Mouse (Mus musculus) neural tube, embryonic 14.5 days (tissue): ENCODE results near the gene Dennd2a. TPM values are rescaled to one million over a fixed set of nuclear protein-coding genes. Genes with fewer than 3 reads are reported as not detected.

ENCODE experiments used
- ATAC-seq: fragments of 200-750 bp; cut with Nextera tagmentation; 2 replicates; pipeline ENCODE4 v1.8.0; 2017; ENCODE audit warnings: low read depth, mild to moderate bottlenecking, moderate TSS enrichment, moderate library complexity
- H3K27ac ChIP-seq: fragments of 300-500 bp; sonication (generic); 2 replicates; pipeline ENCODE4 v1.5.1; 2014; ENCODE audit warnings: low read depth, mild to moderate bottlenecking, control low read depth, low read length, moderate library complexity, mixed read lengths
- H3K27me3 ChIP-seq: fragments of 300-500 bp; sonication (generic); 2 replicates; pipeline ENCODE4 v1.6.1; 2014; ENCODE audit warnings: low read length; ENCODE audit not compliant: control insufficient read depth, insufficient read depth
- H3K36me3 ChIP-seq: fragments of 300-500 bp; sonication (generic); 2 replicates; pipeline ENCODE4 v1.6.1; 2014; ENCODE audit warnings: low read length, mixed read lengths; ENCODE audit not compliant: control insufficient read depth, insufficient read depth
- H3K4me1 ChIP-seq: fragments of 300-500 bp; sonication (generic); 2 replicates; pipeline ENCODE4 v1.6.1; 2014; ENCODE audit warnings: low read length; ENCODE audit not compliant: control insufficient read depth, insufficient read depth
- H3K4me2 ChIP-seq: fragments of 300-500 bp; sonication (generic); 2 replicates; pipeline ENCODE4 v1.6.1; 2014; ENCODE audit warnings: mild to moderate bottlenecking, low read depth, low read length, control low read depth
- H3K4me3 ChIP-seq: fragments of 300-500 bp; sonication (generic); 2 replicates; pipeline ENCODE4 v1.5.1; 2014; ENCODE audit warnings: low read depth, low read length, control low read depth, mixed read lengths
- H3K9ac ChIP-seq: fragments of 300-500 bp; sonication (generic); replicated peaks from 2 replicates; pipeline ENCODE4 v1.6.1; 2014; ENCODE audit warnings: low read depth, mild to moderate bottlenecking, control low read depth, low read length, mixed read lengths
- H3K9me3 ChIP-seq: fragments of 300-500 bp; sonication (generic); 2 replicates; pipeline ENCODE4 v1.6.1; 2016; ENCODE audit warnings: low read length; ENCODE audit not compliant: control insufficient read depth
- WGBS: fragments of 180-500 bp; shearing (Covaris S2); extraction: QIAGEN DNeasy Blood & Tissue Kit; methylation state at CpG from one replicate; pipeline ENCODE4 v1.1.7; 2014; 5-methylcytosine and 5-hydroxymethylcytosine counted together
- polyA plus RNA-seq: library from polyadenylated mRNA; unstranded; fragments of >200 nt; fragmentation: Nextera tagmentation; extraction: Ambion mirVana; gene quantifications from 2 replicates; pipeline ENCODE4 v1.2.1, GENCODE M21; 2014

The Dennd2a gene
- 20.1 and 24.5 TPM in 2 replicates for polyA plus RNA-seq

DNA sequence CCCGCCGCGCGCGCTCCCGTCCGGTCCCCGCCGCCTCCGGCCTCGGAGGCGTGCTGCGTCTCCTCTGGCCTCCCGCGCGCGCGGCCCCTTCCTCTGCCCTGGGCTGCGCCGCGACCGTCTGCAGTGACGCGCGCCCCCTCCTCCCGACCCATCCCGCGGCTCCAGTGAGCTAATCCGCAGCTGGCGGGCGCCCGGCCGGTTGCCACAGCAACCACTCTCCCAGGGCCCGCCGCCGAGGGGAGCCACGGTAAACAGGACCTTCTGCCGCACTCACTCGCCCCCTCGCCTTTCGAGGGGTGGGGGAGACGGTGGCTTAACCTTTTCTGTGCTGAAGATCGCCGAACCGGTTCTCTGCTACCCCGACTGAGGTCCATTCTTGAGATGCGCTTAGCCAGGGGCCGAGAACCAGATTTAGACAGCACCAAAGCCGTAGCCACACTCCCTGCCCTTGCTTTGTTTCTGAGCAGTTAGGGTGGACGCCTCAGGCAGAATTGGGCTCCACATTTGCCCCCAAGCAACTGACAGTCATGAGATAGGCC is at the start of gene Dennd2a:
Gene Dennd2a (minus strand): TSS at position 145 of the 539 bp plus-strand sequence.
- under 1% methylated on average over 50 of the region's 50 CpGs for WGBS
- Histone ChIP-seq H3K4me1 (peaks cover 22% of the 10 kb centered on the region), H3K4me3 (peak within 1 kb of the TSS; percentile 73), H3K27me3 (no peaks in the 10 kb centered on the region), H3K4me2 (peak within 1 kb of the TSS; percentile 40), H3K27ac (peak within 1 kb of the TSS; percentile 91), H3K9ac (peak within 1 kb of the TSS; percentile 92), H3K36me3 (no peaks in the 10 kb centered on the region), H3K9me3 (no peaks in the 10 kb centered on the region)
- peak; percentile 96 for ATAC-seq

DNA sequence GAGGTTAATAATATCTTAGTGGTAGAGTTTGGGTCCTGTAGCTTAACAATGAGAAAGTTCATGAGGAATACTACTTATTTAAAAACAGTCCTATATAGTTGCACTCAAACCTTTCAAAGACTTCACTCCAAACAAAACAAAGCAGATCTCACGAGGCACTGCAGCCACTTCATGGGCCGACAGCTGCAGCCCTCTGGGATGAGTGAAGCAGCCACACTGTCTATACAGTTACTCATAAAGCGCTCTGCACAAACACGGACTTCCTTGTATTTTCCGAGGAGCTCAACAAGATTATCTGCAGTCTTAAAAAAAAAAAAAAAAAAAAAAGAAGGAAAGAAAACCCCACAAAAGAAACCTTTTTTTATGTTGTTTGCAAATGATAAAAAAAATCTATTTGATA is 49.7 kb upstream of the Dennd2a start:
- Histone ChIP-seq H3K27me3 (no peaks in the 10 kb centered on the region), H3K27ac (no peak overlapping the region), H3K36me3 (peaks cover 12% of the 10 kb centered on the region), H3K9ac (no peak overlapping the region), H3K9me3 (no peaks in the 10 kb centered on the region), H3K4me1 (no peaks in the 10 kb centered on the region), H3K4me3 (no peak overlapping the region), H3K4me2 (no peak overlapping the region)
- 73% methylated on average over 5 of the region's 5 CpGs for WGBS
- no peak for ATAC-seq

DNA sequence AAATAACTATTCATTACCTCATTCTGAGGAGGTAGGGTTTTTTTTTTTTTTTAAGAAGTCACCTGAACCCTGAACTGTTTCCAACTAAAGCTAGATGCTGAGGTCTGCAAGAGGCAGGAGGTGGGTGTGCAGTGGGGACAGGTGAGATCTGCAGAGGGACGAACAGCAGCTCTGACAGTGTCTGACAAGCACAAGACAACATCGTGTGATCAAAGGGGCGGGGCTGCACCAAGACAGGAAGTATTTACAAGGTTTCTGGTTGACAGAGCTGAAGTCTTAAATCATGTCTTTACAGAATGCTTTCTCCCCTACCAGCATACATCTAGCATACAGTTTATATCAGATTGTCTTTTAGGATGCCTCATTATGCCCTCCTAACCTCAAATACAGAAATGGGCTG is 49.2 kb upstream of the Dennd2a start:
- H3K36me3 ChIP-seq, result peaks cover 12% of the 10 kb centered on the region
- no peaks in the 10 kb centered on the region for H3K9me3 ChIP-seq
- no peak overlapping the region for H3K4me3 ChIP-seq
- ATAC-seq, result no peak
- no peak overlapping the region for H3K4me2 ChIP-seq
- H3K4me1 ChIP-seq, result no peaks in the 10 kb centered on the region
- no peak overlapping the region for H3K27ac ChIP-seq
- no peaks in the 10 kb centered on the region for H3K27me3 ChIP-seq
- 81% methylated on average over 3 of the region's 3 CpGs for WGBS
- H3K9ac ChIP-seq, result no peak overlapping the region

DNA sequence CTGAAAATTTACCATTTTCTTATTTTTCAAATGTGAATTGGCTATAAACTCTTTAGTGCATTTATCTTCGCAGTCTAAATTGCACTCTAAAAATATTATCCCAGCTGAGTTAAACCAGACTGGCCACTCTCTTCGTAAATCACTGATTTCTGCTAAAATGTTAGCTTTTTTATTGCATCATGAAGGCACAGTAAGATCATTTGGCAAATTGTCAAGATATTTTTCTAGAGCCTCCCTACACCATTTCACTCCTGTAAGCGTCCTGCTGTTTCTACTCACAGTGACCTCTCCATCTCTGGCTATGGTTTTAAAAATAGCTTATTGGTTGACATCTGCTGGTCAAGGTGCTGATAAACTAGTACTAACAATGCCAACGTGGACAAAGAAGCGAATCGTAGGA is 48.4 kb upstream of the Dennd2a start:
- no peak overlapping the region for H3K27ac ChIP-seq
- H3K9me3 ChIP-seq, result no peaks in the 10 kb centered on the region
- H3K4me3 ChIP-seq, result no peak overlapping the region
- 87% methylated on average over 6 of the region's 6 CpGs for WGBS
- H3K36me3 ChIP-seq, result peaks cover 12% of the 10 kb centered on the region
- H3K27me3 ChIP-seq, result no peaks in the 10 kb centered on the region
- no peak for ATAC-seq
- H3K4me2 ChIP-seq, result no peak overlapping the region
- H3K9ac ChIP-seq, result no peak overlapping the region
- H3K4me1 ChIP-seq, result no peaks in the 10 kb centered on the region

DNA sequence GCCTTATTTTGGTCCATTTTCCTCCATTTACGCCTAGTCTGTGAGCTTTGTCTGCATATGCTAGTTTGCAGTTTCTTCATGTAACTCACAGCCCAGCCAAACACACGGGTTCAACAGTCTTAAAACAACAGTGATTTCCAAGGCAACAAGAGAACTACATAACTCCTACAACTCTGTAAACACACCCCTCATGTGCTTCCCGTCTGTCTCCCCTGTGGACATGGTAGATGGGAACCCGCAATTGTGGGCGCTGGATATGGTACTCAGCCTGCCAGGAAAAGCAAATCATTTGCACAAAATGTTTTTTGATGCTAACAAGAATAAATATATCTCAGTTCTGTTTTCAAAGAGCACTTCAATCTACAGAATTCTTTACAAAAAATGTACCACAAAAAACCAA is 46.9 kb upstream of the Dennd2a start:
- 87% methylated on average over 5 of the region's 5 CpGs for WGBS
- no peak for ATAC-seq
- H3K36me3 ChIP-seq, result peaks cover 13% of the 10 kb centered on the region

DNA sequence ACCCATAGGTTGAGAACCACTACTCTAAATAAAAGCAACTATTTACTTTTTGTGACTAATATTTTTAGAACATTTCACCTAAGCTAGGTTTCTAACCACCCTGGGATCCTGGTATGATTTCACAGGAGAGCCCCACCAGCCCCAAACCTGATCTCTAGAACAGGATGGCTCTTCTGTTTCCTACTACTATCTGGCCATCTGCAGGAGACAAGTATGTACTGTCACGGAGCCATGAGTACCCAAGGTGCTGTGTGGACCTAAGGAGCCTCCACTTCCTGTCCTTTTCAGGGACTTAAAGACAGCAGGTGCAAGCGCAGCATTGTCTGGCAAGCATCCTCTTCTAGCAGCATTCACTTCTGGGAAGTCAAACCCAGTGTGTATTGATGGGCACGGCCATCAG is 44.2 kb upstream of the Dennd2a start:
- 85% methylated on average over 3 of the region's 3 CpGs for WGBS
- ATAC-seq, result no peak
- no peak overlapping the region for H3K4me2 ChIP-seq
- no peak overlapping the region for H3K4me3 ChIP-seq
- H3K36me3 ChIP-seq, result peaks cover 17% of the 10 kb centered on the region
- no peaks in the 10 kb centered on the region for H3K27me3 ChIP-seq
- no peak overlapping the region for H3K9ac ChIP-seq
- no peaks in the 10 kb centered on the region for H3K4me1 ChIP-seq
- H3K9me3 ChIP-seq, result no peaks in the 10 kb centered on the region
- H3K27ac ChIP-seq, result no peak overlapping the region

More for the DNA sequence above, 46.9 kb upstream of the Dennd2a start:
- Histone ChIP-seq H3K9me3 (no peaks in the 10 kb centered on the region), H3K4me3 (no peak overlapping the region), H3K27me3 (no peaks in the 10 kb centered on the region), H3K9ac (no peak overlapping the region), H3K4me1 (no peaks in the 10 kb centered on the region), H3K27ac (no peak overlapping the region), H3K4me2 (no peak overlapping the region)

DNA sequence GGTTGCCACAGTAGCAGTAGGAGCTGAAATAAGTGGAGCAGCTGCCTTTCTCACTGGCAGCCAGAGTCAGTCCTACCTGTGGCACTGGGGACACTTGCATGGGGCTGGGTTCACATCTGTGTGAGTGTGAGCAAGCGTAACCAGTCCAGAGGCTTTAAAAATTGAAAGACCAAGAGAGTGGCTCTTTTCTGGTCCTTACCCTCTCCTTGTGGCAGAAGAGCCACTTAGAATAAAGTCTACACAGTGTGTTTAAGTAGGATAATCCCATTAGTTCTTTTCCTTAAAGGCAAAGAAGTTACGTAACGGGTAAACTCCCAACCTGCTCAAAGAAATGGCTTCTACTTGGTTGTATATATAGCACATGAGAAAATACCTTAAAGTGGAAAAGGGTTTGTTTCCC is 43.2 kb upstream of the Dennd2a start:
- Histone ChIP-seq H3K9ac (no peak overlapping the region), H3K4me3 (no peak overlapping the region), H3K4me2 (no peak overlapping the region), H3K27me3 (no peaks in the 10 kb centered on the region), H3K27ac (no peak overlapping the region), H3K36me3 (peaks cover 19% of the 10 kb centered on the region), H3K4me1 (no peaks in the 10 kb centered on the region), H3K9me3 (no peaks in the 10 kb centered on the region)
- WGBS, result 98% methylated on average over 3 of the region's 3 CpGs
- ATAC-seq, result no peak

DNA sequence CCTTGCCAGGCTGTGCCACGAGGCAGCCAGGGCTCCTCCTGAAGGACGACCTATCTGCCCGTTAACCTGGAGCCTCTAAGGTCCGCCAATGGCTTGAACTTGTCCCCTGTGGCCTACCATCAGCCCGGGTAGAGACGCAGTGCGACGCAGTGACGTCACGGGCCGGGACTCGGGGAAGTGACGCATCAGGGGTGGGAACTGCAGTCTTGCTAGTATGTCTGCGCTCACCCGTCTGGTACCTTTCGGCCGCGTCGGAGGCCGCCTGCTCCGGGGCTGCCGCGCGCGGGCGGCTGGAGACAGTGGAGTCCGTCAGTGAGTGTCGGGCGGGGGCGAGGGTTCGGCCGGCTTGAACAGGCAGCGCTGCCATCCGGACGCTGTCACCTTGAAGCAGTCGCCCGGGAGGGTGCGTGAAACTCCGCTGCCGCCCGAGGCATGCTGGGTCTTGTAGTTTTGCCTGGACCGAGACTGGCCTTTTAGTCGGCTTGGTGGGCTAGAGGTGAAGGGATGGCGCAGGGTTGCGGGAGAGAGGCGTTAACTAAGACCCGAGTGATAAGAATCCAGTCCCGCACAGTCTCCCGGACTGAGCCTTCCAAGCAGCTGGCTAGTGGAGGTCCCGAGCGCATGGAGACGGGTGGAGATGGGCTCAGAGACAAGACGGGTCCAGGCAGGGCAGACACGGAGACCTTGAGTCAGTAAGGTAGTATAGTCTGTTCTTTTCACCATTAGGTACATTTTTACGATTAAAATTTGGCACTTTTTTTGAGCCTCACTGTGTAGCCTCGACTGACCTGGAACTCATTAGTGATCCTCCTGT is 34.9 kb upstream of the Dennd2a start, which contains the start of gene Ndufb2:
Gene Ndufb2 (plus strand): TSS at position 174 of the 814 bp plus-strand sequence.
- no peaks in the 10 kb centered on the region for H3K9me3 ChIP-seq
- peak; percentile 98 for ATAC-seq
- H3K27me3 ChIP-seq, result no peaks in the 10 kb centered on the region
- peaks cover 9% of the 10 kb centered on the region; the same call in 1 of the 2 replicates for H3K4me1 ChIP-seq
- H3K4me2 ChIP-seq, result peak within 1 kb of the TSS; percentile 82
- H3K4me3 ChIP-seq, result peak within 1 kb of the TSS; percentile 76
- H3K27ac ChIP-seq, result peak within 1 kb of the TSS; percentile 97
- H3K36me3 ChIP-seq, result peaks cover 15% of the 10 kb centered on the region; the same call in 1 of the 2 replicates
- peak within 1 kb of the TSS; percentile 77 for H3K9ac ChIP-seq
- WGBS, result under 1% methylated on average over 54 of the region's 56 CpGs

DNA sequence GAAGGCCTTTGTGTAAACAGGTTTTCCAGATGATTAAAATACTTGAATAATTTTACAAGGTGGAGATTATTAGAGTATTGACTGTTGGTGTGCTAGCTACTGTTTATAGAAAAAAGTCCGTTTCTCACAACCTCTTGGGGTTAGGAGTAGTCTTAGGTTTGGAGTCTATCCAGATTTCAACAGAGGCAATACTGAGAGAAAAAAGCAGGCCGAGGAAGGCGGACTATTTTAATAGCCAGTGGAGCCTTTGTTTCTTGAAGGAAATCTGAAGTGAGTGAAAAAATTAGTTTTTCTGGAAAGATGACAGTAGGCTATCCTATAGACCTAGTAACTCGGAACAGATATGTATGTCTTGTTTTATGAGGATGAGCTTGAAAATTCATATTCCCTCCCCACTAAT is 33.8 kb upstream of the Dennd2a start:
- 97% methylated on average over 4 of the region's 4 CpGs for WGBS
- Histone ChIP-seq H3K9ac (no peak overlapping the region), H3K27me3 (no peaks in the 10 kb centered on the region), H3K4me1 (peaks cover 9% of the 10 kb centered on the region; the same call in 1 of the 2 replicates), H3K9me3 (no peaks in the 10 kb centered on the region), H3K36me3 (peaks cover 19% of the 10 kb centered on the region), H3K27ac (no peak overlapping the region), H3K4me3 (no peak overlapping the region), H3K4me2 (no peak overlapping the region)
- no peak for ATAC-seq
